Mouse (Mus musculus): Measurements from ENCODE around the gene Xlr3c.
A peak's percentile ranks its signal among the peaks of the same experiment; 100 is the strongest.
"Not testable (repeated sequence)": the region's sequence is repeated elsewhere in the genome, so short reads cannot be mapped to it uniquely, and the experiment has no call there.

The Xlr3c gene

DNA sequence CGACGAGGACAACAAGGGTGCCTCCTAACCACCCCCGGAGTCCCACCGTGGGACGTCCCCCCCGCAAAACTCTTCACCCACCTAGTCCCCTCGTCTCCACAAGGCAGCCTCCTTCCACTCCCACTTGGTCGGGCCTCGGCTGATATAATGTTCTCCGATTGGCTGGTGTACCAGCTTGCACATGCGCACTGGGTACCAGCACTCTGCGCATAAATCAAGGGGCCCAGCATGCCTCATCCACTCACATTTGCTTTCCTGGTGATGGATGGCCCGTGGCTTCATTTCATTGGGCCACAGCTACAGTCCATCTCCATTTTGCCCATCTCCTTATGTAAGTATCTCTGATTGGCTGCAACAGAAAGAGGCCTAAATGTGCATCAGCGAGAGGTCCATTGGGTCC, at the start of gene Xlr3c:
Gene Xlr3c, minus strand, starts transcription at position 121 of the 400 bp plus-strand sequence.
- DNase-seq (ENCODE audit: low spot score): not testable (repeated sequence)

- peak; percentile 57 for DNase-seq (ENCODE audit: low spot score)
Observed at GRCm38 (mm10) chrX:73312522-73312921, 47.3 kb upstream of the Xlr3c start.

GRCm38 (mm10) chrX:73295745-73296144, 30.6 kb upstream of the Xlr3c start:
- DNase-seq (ENCODE audit: low spot score): not testable (repeated sequence)

DNA sequence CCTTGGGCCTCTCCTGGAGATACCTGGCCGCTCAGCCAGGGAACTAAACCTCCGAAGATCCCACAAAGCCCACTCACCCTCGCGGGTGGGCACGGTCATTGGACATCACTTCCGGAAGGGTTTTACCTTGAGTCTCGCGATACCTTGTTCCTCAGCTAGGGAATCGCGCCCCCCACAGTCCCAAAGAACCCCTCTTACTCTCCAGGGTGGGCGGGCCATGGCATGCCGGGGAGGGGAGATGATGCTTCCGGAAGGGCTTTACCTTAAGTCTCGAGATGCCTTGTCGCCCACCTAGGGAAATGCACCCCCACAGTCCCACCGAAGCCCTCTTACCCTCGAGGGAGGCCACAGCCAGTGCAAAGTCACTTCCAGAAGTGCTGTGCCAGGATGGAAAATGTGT, 27.7 kb upstream of the Xlr3c start, which contains the start of the genes Xlr5a and Xlr5c:
Gene Xlr5a, minus strand, starts transcription at position 101 of the 400 bp plus-strand sequence.
Gene Xlr5c, minus strand, starts transcription at position 101 of the 400 bp plus-strand sequence.
- not testable (repeated sequence) for DNase-seq (ENCODE audit: low spot score)

DNA sequence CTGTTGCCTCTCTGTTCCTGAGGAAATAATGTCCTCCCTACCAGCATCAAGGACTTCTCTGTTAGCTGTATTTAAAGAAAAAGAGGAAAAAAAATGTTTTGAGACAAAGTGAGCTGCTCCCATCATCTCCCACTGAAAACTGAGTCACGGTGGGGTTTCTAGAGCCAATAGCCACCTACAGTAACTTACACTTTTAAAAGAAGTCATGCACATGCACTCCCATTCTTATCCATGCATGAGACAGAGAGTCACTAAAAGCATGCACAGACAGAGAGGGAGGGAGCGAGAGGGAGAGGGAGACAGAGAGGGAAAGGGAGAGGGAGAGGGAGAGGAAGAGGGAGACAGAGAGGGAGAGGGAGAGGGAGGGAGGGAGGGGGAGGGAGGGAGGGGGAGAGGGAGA, 2.8 kb downstream of the Xlr3c start:
- not testable (repeated sequence) for DNase-seq (ENCODE audit: low spot score)

- DNase-seq (ENCODE audit: low spot score): not testable (repeated sequence)
Observed at GRCm38 (mm10) chrX:73242821-73243325, 22.3 kb downstream of the Xlr3c start, which contains the start of gene Xlr4c. Gene Xlr4c (minus strand): TSS chrX:73243130.

- DNase-seq (ENCODE audit: low spot score): no peak
Observed at GRCm38 (mm10) chrX:73229288-73229687, 35.9 kb downstream of the Xlr3c start.

DNA sequence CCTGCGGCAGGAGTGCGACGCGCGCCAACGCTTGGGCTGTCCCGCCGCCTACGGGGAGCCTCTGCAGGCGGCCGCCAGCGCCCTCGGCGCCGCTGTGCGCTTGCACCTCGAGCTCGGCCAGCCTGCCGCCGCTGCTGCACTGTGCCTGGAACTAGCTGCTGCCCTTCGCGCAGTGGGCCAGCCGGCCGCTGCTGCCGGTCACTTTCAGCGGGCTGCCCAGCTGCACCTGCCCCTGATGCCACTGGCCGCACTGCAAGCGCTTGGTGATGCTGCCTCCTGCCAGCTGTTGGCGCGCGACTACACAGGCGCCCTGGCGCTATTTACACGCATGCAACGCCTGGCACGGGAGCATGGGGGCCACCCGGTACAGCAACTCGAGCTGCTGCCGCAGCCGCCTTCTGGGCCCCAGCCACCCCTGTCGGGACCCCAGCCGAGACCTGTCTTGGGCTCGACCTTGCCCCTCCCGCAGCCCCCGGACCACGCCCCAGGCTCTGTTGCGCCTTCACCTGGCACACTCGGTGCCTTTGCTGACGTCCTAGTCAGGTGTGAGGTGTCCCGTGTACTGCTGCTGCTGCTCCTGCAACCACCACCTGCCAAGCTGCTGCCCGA, 36.5 kb downstream of the Xlr3c start:
- peak; percentile 21 for DNase-seq (ENCODE audit: low spot score)

- DNase-seq (ENCODE audit: low spot score): peak; percentile 81
Observed at GRCm38 (mm10) chrX:73227914-73228605, 37.1 kb downstream of the Xlr3c start, which contains the start of gene F8a. Gene F8a (plus strand): TSS chrX:73228291.

- no peak for DNase-seq (ENCODE audit: low spot score)
Observed at GRCm38 (mm10) chrX:73225365-73225764, 39.8 kb downstream of the Xlr3c start.

DNA sequence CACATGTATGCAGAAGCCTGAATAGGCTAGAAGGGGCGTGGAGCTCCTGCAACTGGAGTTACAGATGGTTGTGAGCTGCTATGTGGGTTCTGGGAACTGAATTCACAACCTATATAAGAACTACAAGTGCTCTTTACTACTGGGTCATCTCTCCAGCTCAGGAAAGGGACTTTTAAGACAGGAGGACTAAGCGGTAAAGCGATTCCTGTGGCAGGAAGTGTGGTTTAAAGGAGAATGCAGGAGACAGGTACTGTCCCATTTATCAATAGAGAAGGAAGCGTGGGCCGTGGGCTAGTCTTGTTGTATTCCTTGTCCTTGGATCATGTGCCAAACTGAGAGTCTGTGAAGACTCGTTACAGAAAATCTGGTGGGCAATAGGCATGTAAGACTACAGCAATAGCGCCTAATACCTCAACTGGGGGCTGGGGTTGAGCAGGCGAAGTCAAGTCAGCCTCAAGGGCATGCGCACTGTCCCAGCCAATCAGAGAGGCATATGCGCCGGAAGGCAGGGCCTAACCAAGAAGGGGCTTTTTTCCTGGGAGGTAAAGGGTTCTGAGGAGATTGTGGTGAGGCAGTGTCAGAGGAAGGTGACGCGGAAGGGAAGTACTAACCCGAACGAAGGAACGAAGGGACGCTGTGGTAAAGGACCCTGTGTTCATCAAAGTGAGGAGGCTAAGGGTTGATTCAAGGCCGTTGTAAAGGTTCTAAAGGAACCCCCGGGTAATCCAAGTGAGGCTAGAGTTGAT, 51.2 kb downstream of the Xlr3c start, which contains the start of gene Xlr4b:
Gene Xlr4b, plus strand, starts transcription at position 515 of the 746 bp plus-strand sequence.
- DNase-seq (ENCODE audit: low spot score): not testable (repeated sequence)

All from embryo, embryonic 10.5 days (tissue).